Mouse (Mus musculus): ENCODE measurements at regions not wholly inside any gene's neighbourhood (a gene's known extent, or its start where the extent isn't known, plus 50 kb on each side); places are given as distances from the start of the nearest gene placed in this dataset.

- TF ChIP-seq MAFK (IDR thresholded peaks at IDR 0.05; ENCODE audit: insufficient read depth, low read depth, low read length) (no peak), ZC3H11A (IDR thresholded peaks at IDR 0.05; ENCODE audit: borderline replicate concordance, low read depth, low read length) (no peak), HCFC1 (IDR thresholded peaks at IDR 0.05; ENCODE audit: borderline replicate concordance, insufficient read depth, low read length) (no peak), ZNF384 (IDR thresholded peaks at IDR 0.05; ENCODE audit: low read depth, low read length) (no peak), CHD2 (IDR thresholded peaks at IDR 0.05; ENCODE audit: low read depth, low read length) (no peak)
Observed at GRCm38 (mm10) chr19:26021141-26021540, 348.9 kb downstream of the Dmrt2 start.
